9 mouse cellular contexts compared by ENCODE assay signal in the genomic region with DNA sequence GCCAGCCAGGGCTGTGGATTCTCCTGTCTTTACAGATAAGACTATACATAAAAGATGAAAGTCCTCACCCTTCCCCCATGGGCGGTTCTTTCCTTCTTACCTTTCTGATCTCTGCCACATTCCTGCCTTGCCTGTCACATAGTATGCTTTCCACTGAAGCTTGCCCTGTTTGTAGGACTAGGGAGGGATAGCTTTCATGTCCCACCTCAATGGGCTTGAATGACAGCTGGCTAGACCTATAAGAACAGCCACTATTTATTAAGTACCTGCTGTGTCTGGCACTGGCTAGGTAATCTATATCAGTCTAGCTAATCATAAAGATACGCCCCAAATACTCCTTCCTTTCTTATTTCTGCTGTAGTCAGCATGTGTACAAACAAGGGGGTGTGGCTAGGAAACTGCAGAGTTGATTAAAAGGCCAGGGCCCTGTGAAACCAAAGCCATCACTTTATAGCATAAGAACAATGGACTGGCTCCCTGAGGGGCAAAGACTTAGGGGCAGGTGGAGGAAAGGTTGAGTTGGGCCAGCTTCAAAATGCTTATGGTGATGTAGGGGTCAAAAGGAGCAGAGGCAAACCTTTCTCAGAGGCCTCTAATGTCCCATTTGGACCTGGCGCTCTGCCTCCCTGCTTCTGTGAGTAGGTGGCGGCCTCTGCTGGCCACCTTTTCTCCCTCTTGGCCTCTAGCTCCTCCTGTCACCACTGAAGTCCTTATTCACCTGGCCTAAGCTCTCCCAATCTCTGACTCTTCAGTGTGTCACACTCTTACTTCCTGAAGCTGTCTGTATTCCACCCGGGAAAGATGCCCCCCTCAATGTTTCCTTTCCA. TPM values are rescaled to one million over a fixed set of nuclear protein-coding genes. Genes with fewer than 3 reads are reported as not detected.
DNase-seq lines count a peak whose midpoint lies in the region; ATAC-seq and TF ChIP-seq lines count a peak whose summit lies in the region.
"Had no signal": no experiment of that assay in that cellular context is flagged by ENCODE, and none has a peak within 500 bp of the region (broad histone marks: within the 10 kb centered on the region; RNA-seq: fewer than 3 reads in every experiment).

No protein-coding gene starts in this region.

- H3K4me2 ChIP-seq in hindbrain, embryonic 14.5 days (replicated peaks): no peak overlapping the region
- H3K4me2 ChIP-seq in hindbrain, embryonic 16.5 days (ENCODE audit: low read length): no peak overlapping the region
- no peak overlapping the region for H3K4me2 ChIP-seq in lung, embryonic 15.5 days
- no peak overlapping the region for H3K4me2 ChIP-seq in stomach, embryonic 15.5 days
- H3K4me2 ChIP-seq: liver, embryonic 13.5 days had no signal

- peak; percentile 45 for DNase-seq in hindbrain, embryonic 14.5 days (ENCODE audit: low spot score)
- peak; percentile 79 for DNase-seq in cerebellum, adult 8-10 months
- DNase-seq in heart, postnatal 4 days: peak; percentile 70
- DNase-seq in left cerebral cortex, adult 9 months (ENCODE audit: low spot score in 2 of 2): no peak
- DNase-seq: liver, embryonic 13.5 days had no signal

- H3K27ac ChIP-seq in hindbrain, embryonic 14.5 days: no peak overlapping the region
- no peak overlapping the region for H3K27ac ChIP-seq in hindbrain, embryonic 16.5 days (ENCODE audit: low read depth, low read length)
- H3K27ac ChIP-seq in lung, embryonic 15.5 days: no peak overlapping the region
- no peak overlapping the region for H3K27ac ChIP-seq in stomach, embryonic 15.5 days
- H3K27ac ChIP-seq: liver, embryonic 13.5 days had no signal

- peaks cover 42% of the 10 kb centered on the region for H3K27me3 ChIP-seq in hindbrain, embryonic 14.5 days (ENCODE audit: control insufficient read depth, insufficient read depth, low read length)
- H3K27me3 ChIP-seq in hindbrain, embryonic 16.5 days (replicated peaks; ENCODE audit: control insufficient read depth, insufficient read depth, low read length): peaks cover 34% of the 10 kb centered on the region
- H3K27me3 ChIP-seq in E14TG2a.4 (ENCODE audit: insufficient read depth, low read length): peaks cover 63% of the 10 kb centered on the region
- peaks cover 47% of the 10 kb centered on the region for H3K27me3 ChIP-seq in lung, embryonic 15.5 days
- H3K27me3 ChIP-seq in stomach, embryonic 15.5 days (replicated peaks): peaks cover 36% of the 10 kb centered on the region

- H3K9me3 ChIP-seq in hindbrain, embryonic 14.5 days (ENCODE audit: control insufficient read depth, low read length): no peaks in the 10 kb centered on the region
- no peaks in the 10 kb centered on the region for H3K9me3 ChIP-seq in hindbrain, embryonic 16.5 days (ENCODE audit: control insufficient read depth, low read length)
- H3K9me3 ChIP-seq in E14TG2a.4 (ENCODE audit: low read length): no peaks in the 10 kb centered on the region
- no peaks in the 10 kb centered on the region for H3K9me3 ChIP-seq in lung, embryonic 15.5 days
- H3K9me3 ChIP-seq in stomach, embryonic 15.5 days: no peaks in the 10 kb centered on the region
- H3K9me3 ChIP-seq: liver, embryonic 13.5 days had no signal

- no peaks in the 10 kb centered on the region for H3K36me3 ChIP-seq in hindbrain, embryonic 14.5 days (replicated peaks; ENCODE audit: control insufficient read depth, insufficient read depth)
- no peaks in the 10 kb centered on the region for H3K36me3 ChIP-seq in hindbrain, embryonic 16.5 days (ENCODE audit: control insufficient read depth, insufficient read depth, low read length)
- no peaks in the 10 kb centered on the region for H3K36me3 ChIP-seq in E14TG2a.4 (ENCODE audit: insufficient read depth, low read length)
- H3K36me3 ChIP-seq in lung, embryonic 15.5 days: no peaks in the 10 kb centered on the region
- H3K36me3 ChIP-seq in stomach, embryonic 15.5 days: no peaks in the 10 kb centered on the region
- H3K36me3 ChIP-seq: liver, embryonic 13.5 days had no signal

- H3K4me3 ChIP-seq in hindbrain, embryonic 14.5 days (replicated peaks; ENCODE audit: low read length): no peak overlapping the region
- no peak overlapping the region for H3K4me3 ChIP-seq in hindbrain, embryonic 16.5 days (ENCODE audit: low read length)
- no peak overlapping the region for H3K4me3 ChIP-seq in E14TG2a.4 (replicated peaks; ENCODE audit: low read length)
- no peak overlapping the region for H3K4me3 ChIP-seq in lung, embryonic 15.5 days
- H3K4me3 ChIP-seq in stomach, embryonic 15.5 days (replicated peaks): no peak overlapping the region
- H3K4me3 ChIP-seq: liver, embryonic 13.5 days had no signal

- H3K4me1 ChIP-seq in hindbrain, embryonic 14.5 days (replicated peaks; ENCODE audit: control insufficient read depth, insufficient read depth, low read length): no peaks in the 10 kb centered on the region; the same call in 1 of the 2 replicates
- H3K4me1 ChIP-seq in hindbrain, embryonic 16.5 days (ENCODE audit: control insufficient read depth, insufficient read depth, low read depth, low read length): peaks cover 9% of the 10 kb centered on the region
- H3K4me1 ChIP-seq in E14TG2a.4 (replicated peaks; ENCODE audit: low read depth, low read length): peaks cover 21% of the 10 kb centered on the region
- peaks cover 10% of the 10 kb centered on the region for H3K4me1 ChIP-seq in lung, embryonic 15.5 days
- peaks cover 13% of the 10 kb centered on the region for H3K4me1 ChIP-seq in stomach, embryonic 15.5 days

- WGBS in hindbrain, embryonic 14.5 days: 25% methylated on average over 5 of the region's 5 CpGs
- WGBS in hindbrain, embryonic 16.5 days: 25% methylated on average over 5 of the region's 5 CpGs
- WGBS in lung, embryonic 15.5 days: 14% methylated on average over 5 of the region's 5 CpGs
- 24% methylated on average over 5 of the region's 5 CpGs for WGBS in stomach, embryonic 15.5 days

- peak; percentile 48 for TF ChIP-seq CTCF in E14TG2a.4 (conservative IDR thresholded peaks at IDR 0.05; ENCODE audit: low read length)

- ATAC-seq in hindbrain, embryonic 14.5 days (ENCODE audit: low FRiP score): no peak
- no peak for ATAC-seq in hindbrain, embryonic 16.5 days
- 0 out of 2 replicates have a peak, but pooled peaks have one; percentile 25 for ATAC-seq in lung, embryonic 15.5 days (ENCODE audit: borderline replicate concordance, extremely low read depth, low FRiP score, low TSS enrichment)
- peak; percentile 31; the same call in 1 of the 2 replicates for ATAC-seq in stomach, embryonic 15.5 days (ENCODE audit: insufficient read depth, low FRiP score, low read depth)

- H3K9ac ChIP-seq in hindbrain, embryonic 14.5 days: no peak overlapping the region
- no peak overlapping the region for H3K9ac ChIP-seq in hindbrain, embryonic 16.5 days (ENCODE audit: low read depth, low read length)
- H3K9ac ChIP-seq in lung, embryonic 15.5 days: no peak overlapping the region
- no peak overlapping the region for H3K9ac ChIP-seq in stomach, embryonic 15.5 days
- H3K9ac ChIP-seq: liver, embryonic 13.5 days had no signal

RNA-seq across cellular contexts. Expression of gene Scn4b, which starts 4.5 kb away (rescaled TPM):
- 0.07 and 0.17 TPM in 2 replicates for polyA plus RNA-seq in hindbrain, embryonic 14.5 days (2014; fragmentation: Nextera tagmentation; extraction: Ambion mirVana)
- 0.60 and 0.81 TPM in 2 replicates for polyA plus RNA-seq in hindbrain, embryonic 16.5 days (2015; fragmentation: Nextera tagmentation; extraction: Ambion mirVana)
- total RNA-seq in heart, postnatal 4 days (2021): under 1 TPM; 0.10 to 0.14 TPM
- 0.48 and 0.65 TPM in 2 replicates for polyA plus RNA-seq in lung, embryonic 15.5 days (2015; fragmentation: Nextera tagmentation; extraction: Ambion mirVana)
- 0.27 and 0.34 TPM in 2 replicates for polyA plus RNA-seq in stomach, embryonic 15.5 days (2015; fragmentation: Nextera tagmentation; extraction: Ambion mirVana)

RNA-seq across cellular contexts. Expression of gene Scn2b, which starts 16.1 kb away (rescaled TPM):
- 6.9 and 8.1 TPM in 2 replicates for polyA plus RNA-seq in hindbrain, embryonic 14.5 days (2014; fragmentation: Nextera tagmentation; extraction: Ambion mirVana)
- 10.0 and 10.5 TPM in 2 replicates for polyA plus RNA-seq in hindbrain, embryonic 16.5 days (2015; fragmentation: Nextera tagmentation; extraction: Ambion mirVana)
- under 1 TPM; 0.56 to 0.64 TPM for total RNA-seq in heart, postnatal 4 days (2021)
- 4.0 and 4.2 TPM in 2 replicates for polyA plus RNA-seq in lung, embryonic 15.5 days (2015; fragmentation: Nextera tagmentation; extraction: Ambion mirVana)
- polyA plus RNA-seq in stomach, embryonic 15.5 days (2015; fragmentation: Nextera tagmentation; extraction: Ambion mirVana): 3.9 and 4.2 TPM in 2 replicates

RNA-seq across cellular contexts. Expression of gene BC049352, which starts 48.1 kb away (rescaled TPM):
- not detected in 2 replicates for polyA plus RNA-seq in hindbrain, embryonic 14.5 days (2014; fragmentation: Nextera tagmentation; extraction: Ambion mirVana)
- not detected in 2 replicates for polyA plus RNA-seq in hindbrain, embryonic 16.5 days (2015; fragmentation: Nextera tagmentation; extraction: Ambion mirVana)
- not detected for total RNA-seq in heart, postnatal 4 days (2021)
- polyA plus RNA-seq in lung, embryonic 15.5 days (2015; fragmentation: Nextera tagmentation; extraction: Ambion mirVana): 0.18 TPM in 1 of 2 replicates, not detected in the other
- polyA plus RNA-seq in stomach, embryonic 15.5 days (2015; fragmentation: Nextera tagmentation; extraction: Ambion mirVana): 0.23 TPM in 1 of 2 replicates, not detected in the other

RNA-seq across cellular contexts. Expression of gene Jaml, which starts 54.7 kb away (rescaled TPM):
- polyA plus RNA-seq in hindbrain, embryonic 14.5 days (2014; fragmentation: Nextera tagmentation; extraction: Ambion mirVana): 0.25 TPM in 1 of 2 replicates, not detected in the other
- 0.25 and 0.37 TPM in 2 replicates for polyA plus RNA-seq in hindbrain, embryonic 16.5 days (2015; fragmentation: Nextera tagmentation; extraction: Ambion mirVana)
- total RNA-seq in heart, postnatal 4 days (2021): under 1 TPM in 1 of 2 experiments, not detected in 1; 0.32 TPM
- polyA plus RNA-seq in lung, embryonic 15.5 days (2015; fragmentation: Nextera tagmentation; extraction: Ambion mirVana): 0.35 and 0.76 TPM in 2 replicates
- polyA plus RNA-seq in stomach, embryonic 15.5 days (2015; fragmentation: Nextera tagmentation; extraction: Ambion mirVana): 24.3 and 25.6 TPM in 2 replicates

Comparison
In these comparisons a context has a peak if more than half of its experiments do, and no peak if none do; other contexts are left out.
1. ATAC-seq: peak in lung, embryonic 15.5 days (single experiment) and stomach, embryonic 15.5 days (single experiment); none in hindbrain, embryonic 14.5 days (single experiment) and hindbrain, embryonic 16.5 days (single experiment).
2. DNase-seq: peak in hindbrain, embryonic 14.5 days (single experiment), cerebellum, adult 8-10 months (single experiment) and heart, postnatal 4 days (single experiment); none in left cerebral cortex, adult 9 months (0 of 2).